Mouse (Mus musculus) adrenal gland, postnatal 4 days (tissue): ENCODE results near the gene Kbtbd12. TPM values are rescaled to one million over a fixed set of nuclear protein-coding genes. Genes with fewer than 3 reads are reported as not detected.
A peak's percentile ranks its signal among the peaks of the same experiment; 100 is the strongest.

ENCODE experiments used
- DNase-seq, 2 experiments: peaks; one replicate each; pipeline ENCODE4 v3.0.0; 2021 to 2022; ENCODE audit warnings: low spot score in 2 of 2, mixed read lengths in 2 of 2
- total RNA-seq, 2 experiments: library from RNA; stranded (reverse); gene quantifications; 2 replicates each; pipeline ENCODE4 v1.2.3; 2021

The Kbtbd12 gene
- total RNA-seq, 2 experiments from 2014 or later: 0.45 to 1.3 TPM

DNA sequence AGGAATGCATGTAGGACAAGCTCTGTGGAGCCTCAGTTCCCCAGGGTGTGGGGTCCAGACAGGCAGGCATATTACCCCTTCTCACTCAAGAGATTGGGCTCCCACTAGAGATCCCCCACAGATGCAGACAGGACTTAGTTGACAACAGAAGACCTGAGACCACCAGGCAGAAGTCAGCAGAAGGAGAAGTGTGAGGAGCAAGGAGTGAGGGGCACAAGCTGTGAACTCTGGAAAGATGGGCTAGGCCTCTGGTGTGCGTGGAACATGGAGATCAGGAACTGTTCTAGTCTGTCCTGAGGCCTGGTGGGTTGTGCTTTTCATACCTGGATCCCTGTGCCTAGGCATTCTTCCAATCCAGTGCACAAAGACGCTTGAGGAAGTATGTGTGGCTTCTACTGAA lies 87.8 kb downstream of the Kbtbd12 start:
- no peak for DNase-seq

DNA sequence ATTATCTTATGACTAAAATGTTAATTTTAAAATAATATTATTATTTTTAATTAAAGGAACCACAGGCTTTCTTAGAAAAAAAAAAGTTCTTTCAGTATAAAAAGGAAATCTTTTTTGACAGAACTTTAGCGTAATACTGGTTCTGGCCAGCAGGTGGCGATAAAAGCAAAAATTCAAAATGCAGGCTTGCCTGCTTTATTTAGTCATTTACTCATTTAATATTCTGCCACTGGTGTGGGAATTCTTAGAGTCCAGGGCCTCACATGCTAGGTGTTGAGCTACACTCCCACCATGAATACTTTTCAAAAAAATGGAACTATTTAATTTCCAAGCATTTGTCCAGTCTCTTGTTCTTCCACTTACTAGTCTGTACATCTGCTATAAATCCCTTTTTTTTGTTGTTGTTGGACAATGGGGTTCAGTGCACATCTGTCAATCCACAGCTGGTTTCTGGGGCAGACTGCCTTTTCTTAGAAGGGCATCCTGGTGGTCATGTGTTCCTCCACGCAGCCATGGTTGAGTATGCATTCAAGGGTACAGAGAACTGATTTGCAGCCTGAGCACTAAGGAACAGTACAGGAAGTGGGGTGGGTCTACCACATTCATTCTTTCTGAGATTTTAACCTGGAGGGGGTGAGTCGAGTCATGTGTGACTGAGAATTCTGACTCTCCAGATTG lies 88.5 kb downstream of the Kbtbd12 start:
- peak in 1 of 2 experiments; percentile 41 for DNase-seq

GRCm38 (mm10) chr6:88548405-88549049 lies 89.2 kb downstream of the Kbtbd12 start:
- no peak for DNase-seq

DNA sequence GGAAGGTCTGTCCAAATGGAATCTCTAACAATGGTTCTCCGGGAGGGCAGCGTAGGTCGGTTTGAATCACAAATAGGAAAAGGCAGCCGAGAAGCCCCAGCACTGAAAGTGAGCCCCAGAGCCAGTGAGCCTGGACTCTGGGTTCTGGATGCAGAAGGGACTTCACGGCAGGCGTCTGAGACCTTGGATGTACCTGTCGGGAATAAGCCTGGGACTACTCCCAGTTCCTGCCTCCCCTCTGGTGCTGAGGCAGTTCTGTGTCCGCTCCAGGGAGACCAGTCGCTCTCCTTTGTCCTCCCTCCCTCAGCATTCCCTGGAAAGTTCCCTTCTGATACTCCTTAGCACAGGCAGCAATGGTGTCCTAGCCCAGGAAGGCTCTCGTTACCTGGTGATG lies 92.4 kb downstream of the Kbtbd12 start:
- DNase-seq: no peak

DNA sequence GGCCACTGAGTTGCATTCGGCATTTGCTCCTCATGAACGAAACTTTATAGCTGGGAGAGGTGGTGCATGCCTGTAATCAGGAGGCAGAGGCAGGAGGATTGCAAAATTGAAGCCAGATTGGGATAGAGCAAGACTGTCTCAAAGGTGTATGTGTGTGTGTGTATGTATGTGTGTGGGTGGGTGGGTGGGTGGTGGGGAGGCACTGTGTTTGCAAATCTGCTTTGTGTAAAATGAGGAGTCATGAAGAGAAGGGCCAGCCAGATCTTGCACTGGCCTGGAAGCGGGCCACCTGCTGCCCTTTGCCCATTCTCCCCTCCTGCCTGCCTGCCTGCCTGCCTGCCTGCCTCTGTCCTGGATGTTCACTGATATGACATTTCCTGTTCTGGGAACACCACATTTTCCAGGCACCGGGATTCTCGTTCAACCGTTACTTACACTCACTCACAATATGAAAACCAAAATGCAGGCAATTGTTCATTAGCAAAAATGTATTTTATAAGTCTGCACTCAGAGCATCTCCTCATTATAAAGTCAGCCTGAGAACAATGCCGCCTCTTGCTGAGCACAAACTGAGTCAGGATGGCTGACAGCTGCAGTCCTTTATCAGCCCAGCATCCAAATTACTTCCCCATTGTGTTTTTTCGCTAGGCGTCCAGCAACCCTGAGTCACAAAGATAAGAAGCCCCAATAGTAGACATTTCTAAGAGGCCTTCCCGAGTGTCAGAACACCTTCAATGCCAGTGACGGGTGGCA lies 92.9 kb downstream of the Kbtbd12 start:
- DNase-seq: no peak

GRCm38 (mm10) chr6:88544241-88544640 lies 93.5 kb downstream of the Kbtbd12 start:
- DNase-seq: no peak

- DNase-seq: no peak
Measured at GRCm38 (mm10) chr6:88540093-88540755, 97.5 kb downstream of the Kbtbd12 start.

DNA sequence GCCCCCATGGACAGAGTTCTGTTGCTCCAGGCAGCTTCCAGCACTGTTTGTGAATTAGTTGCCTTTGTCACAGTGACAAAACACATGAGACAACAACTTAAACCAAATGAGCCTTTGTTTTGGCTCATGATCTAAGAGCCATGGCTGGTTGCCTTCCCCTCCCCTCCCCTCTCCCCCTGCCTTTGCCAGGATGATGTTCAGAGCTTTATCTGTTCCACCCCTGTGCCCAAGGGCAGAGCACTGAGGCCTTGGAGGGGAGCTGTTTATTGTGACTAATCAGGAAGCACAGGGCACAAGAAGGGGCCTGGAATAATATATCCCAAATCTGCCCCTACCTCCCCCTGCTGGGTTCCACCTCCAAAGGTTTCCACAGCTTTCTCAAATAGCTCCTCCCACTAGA lies 107.4 kb downstream of the Kbtbd12 start:
- peak in 1 of 2 experiments; percentile 41 for DNase-seq

- DNase-seq: no peak
Measured at GRCm38 (mm10) chr6:88524056-88524455, 113.7 kb downstream of the Kbtbd12 start.

DNA sequence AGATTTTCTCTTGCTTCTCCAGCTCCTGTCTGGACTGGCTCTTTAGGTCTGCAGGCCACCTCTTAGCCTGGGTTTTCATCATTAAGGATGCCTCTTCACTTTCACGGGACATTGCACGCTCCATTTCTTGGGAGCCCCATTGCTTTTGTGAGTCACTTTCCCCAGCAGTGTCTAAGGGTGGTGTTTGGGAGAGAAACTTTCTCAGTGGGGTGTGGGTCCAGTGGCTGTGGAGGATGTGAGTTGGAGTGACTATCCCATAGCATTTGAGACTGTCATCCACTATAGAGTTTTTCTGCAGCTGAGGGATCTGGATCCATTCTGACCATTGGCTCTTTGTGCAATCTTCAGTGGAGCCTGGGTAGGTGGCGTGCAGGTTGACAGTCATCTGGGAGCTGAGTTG lies 114.3 kb downstream of the Kbtbd12 start:
- DNase-seq: no peak

DNA sequence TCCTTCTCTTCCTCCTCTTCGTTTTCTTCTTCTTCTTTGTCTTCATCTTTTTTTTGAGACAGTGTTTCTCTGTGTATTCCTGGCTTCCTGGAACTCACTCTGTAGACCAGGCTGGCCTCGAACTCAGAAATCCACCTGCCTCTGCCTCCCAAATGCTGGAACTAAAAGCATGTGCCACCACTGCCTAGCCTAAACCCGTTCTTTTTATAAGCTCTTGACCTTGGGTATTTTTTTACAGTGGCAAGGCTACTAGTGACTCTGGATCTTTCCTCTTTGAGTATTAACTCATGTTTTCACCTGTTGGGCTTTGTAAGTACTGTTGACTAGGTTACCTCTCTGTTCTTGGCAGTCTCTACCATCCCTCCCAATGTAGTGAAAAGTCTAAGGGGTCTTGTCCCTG lies 114.7 kb downstream of the Kbtbd12 start:
- no peak for DNase-seq

DNA sequence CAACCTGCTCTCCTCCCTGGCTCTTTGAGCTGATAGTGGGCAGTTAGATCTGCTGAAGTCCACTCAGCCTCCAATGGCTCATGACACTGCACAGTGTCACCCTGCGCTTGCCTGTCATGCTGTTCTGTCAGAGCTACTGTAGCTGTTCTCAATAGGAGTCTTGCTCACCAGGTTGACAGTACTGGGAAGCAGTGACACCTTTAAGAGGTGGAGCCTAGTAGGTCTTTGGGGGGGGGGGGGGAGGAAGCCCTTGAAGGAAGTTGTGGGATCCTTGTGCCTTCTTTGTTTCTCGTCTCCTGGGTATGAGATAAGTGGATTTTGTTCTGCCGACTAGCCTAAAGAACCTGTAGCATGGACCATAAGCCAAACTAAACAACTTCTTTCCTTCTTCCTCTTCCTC lies 115.1 kb downstream of the Kbtbd12 start:
- no peak for DNase-seq

DNA sequence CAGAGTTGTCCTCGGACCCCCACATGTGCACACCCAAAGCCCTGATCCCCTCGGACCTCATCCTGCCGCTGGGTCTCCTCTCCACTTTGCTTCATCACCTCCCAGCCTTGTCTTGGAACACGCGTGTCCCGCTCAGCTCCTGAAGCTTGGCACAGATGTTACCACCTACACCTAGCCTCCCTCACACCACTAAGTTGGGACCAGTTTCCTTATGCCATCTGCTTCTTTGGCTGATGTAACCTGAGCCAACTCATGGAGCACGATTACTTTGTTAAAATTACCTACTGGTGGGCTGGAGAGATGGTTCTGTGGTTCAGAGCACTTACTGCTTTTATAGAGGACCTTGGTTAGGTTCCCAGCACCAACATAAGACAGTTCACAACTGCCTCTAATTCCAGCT lies 115.9 kb downstream of the Kbtbd12 start:
- no peak for DNase-seq

DNA sequence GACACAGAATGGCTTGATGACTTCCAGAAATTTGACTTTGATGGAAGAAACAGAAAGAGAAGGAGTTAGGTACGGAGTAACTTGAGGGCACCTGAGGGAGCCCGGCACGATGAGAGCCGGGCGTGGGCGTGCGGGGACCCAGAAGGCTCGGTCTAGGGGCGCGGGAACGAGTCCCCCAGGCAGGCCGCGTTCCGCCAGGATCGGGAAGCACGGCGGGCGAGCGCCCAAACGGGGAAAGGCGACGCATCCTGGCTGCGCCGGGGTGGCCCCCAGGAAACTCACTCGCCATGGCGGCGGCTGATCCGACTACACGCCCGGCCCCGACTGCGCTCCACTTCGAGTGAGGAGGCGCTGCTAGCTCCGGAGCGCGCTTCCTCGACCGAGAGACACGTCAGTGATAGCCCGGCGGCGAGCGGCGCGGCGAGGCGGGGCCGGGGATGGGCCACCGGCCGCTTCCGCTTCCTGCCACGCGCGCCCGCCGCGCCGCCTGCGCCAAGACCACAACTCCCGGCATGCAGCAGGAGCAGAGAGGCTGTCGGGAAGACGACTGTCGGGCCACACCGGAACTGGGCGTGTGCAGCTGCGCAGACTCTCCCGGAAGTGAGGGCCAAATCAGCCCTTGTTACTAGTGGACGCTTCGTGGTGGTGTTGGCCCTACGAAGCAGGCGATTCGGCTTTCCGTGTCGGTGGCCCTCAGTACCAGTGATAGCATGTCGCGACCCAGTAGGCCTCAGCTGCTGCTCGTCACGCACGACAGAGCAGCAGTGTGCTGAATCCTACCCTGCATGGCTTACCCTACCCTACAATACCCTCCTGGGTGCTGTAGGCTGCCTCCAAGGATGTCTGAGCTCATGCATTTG lies 119.1 kb downstream of the Kbtbd12 start, which contains the start of gene Sec61a1:
TSS of gene Sec61a1 (minus strand) at position 502 of the 860 bp plus-strand sequence.
- peak; percentile 71 to 87 for DNase-seq

- no peak for DNase-seq
Measured at GRCm38 (mm10) chr6:88517701-88518403, 119.9 kb downstream of the Kbtbd12 start.

GRCm38 (mm10) chr6:88516667-88517066 lies 121.1 kb downstream of the Kbtbd12 start:
- DNase-seq: no peak

DNA sequence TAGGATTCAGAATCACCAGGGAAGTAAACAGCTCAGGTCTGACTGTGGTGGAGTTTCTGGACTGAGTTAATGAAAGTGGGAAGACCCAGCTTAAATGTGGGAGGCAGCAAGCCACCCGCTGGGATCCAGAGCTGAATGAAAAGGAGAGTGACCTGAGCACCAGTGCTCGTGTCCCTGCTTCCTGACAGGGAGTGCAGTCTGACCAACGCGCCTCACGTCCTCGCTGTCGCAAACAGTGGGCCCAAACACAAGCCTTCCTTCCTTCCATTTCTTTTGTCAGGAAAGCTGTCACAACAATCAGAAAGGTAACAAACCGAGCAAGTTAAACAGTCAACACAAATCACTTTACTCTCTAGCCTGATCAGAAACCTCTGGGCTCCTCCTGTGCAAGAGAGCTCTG lies 121.8 kb downstream of the Kbtbd12 start:
- DNase-seq: no peak

GRCm38 (mm10) chr6:88514546-88514945 lies 123.2 kb downstream of the Kbtbd12 start:
- no peak for DNase-seq

GRCm38 (mm10) chr6:88513984-88514383 lies 123.8 kb downstream of the Kbtbd12 start:
- DNase-seq: no peak

GRCm38 (mm10) chr6:88503044-88503443 lies 134.7 kb downstream of the Kbtbd12 start:
- DNase-seq: no peak
